Mouse (Mus musculus): Measurements from ENCODE around the gene Rplp2. TPM values are rescaled to one million over a fixed set of nuclear protein-coding genes. Genes with fewer than 3 reads are reported as not detected.

The Rplp2 gene
- polyA plus RNA-seq, 1 experiment from 2014 or later: 787 TPM

DNA sequence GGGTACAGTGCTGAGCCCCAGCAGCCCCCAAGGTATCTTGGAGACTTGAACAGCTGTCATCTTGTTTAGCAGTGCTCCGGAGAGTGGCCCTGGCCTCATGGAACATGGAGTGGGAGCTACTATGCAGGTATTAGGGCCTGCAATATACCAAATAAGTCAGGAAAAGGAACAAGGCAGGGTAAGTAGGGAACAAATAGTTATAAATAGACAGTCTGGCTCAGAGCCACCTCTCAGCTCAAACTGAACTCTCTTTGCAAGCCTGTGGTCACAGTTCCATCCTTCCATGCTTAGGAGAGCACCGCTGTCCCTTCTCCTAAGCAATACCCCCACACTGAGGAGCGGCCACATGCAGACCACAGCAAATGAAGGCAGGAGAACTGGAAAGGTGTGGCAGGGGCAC, 50.4 kb downstream of the Rplp2 start:
- Histone ChIP-seq H3K27ac (no peak overlapping the region), H3K4me2 (replicated peaks) (no peak overlapping the region), H3K9me3 (no peaks in the 10 kb centered on the region), H3K4me1 (replicated peaks) (no peaks in the 10 kb centered on the region), H3K9ac (replicated peaks) (no peak overlapping the region), H3K36me3 (peaks cover 64% of the 10 kb centered on the region), H3K27me3 (no peaks in the 10 kb centered on the region), H3K4me3 (replicated peaks) (no peak overlapping the region)
- 90% methylated on average over 3 of the region's 3 CpGs for WGBS
- ATAC-seq: no peak

Other genes starting within 250 kb of the Rplp2 start
- 1.8 and 2.1 TPM in 2 replicates for gene Lmntd2, start 233.3 kb upstream of the Rplp2 start, polyA plus RNA-seq (2015; fragmentation: Nextera tagmentation; extraction: Ambion mirVana)
- 30.9 and 34.2 TPM in 2 replicates for gene Rassf7, start 231.5 kb upstream of the Rplp2 start, polyA plus RNA-seq (2015; fragmentation: Nextera tagmentation; extraction: Ambion mirVana)
- 86.9 and 95.0 TPM in 2 replicates for gene Phrf1, start 218.6 kb upstream of the Rplp2 start, polyA plus RNA-seq (2015; fragmentation: Nextera tagmentation; extraction: Ambion mirVana)
- gene Irf7, start 180.9 kb upstream of the Rplp2 start, polyA plus RNA-seq (2015; fragmentation: Nextera tagmentation; extraction: Ambion mirVana): 0.98 and 1.4 TPM in 2 replicates
- not detected in 2 replicates for gene Cdhr5, start 170.6 kb upstream of the Rplp2 start, polyA plus RNA-seq (2015; fragmentation: Nextera tagmentation; extraction: Ambion mirVana)
- gene Sct, start 168.2 kb upstream of the Rplp2 start, polyA plus RNA-seq (2015; fragmentation: Nextera tagmentation; extraction: Ambion mirVana): 1.0 TPM in 2 replicates
- gene Drd4, start 155.4 kb upstream of the Rplp2 start, polyA plus RNA-seq (2015; fragmentation: Nextera tagmentation; extraction: Ambion mirVana): 0.43 and 0.68 TPM in 2 replicates
- 140 and 148 TPM in 2 replicates for gene Deaf1, start 119.7 kb upstream of the Rplp2 start, polyA plus RNA-seq (2015; fragmentation: Nextera tagmentation; extraction: Ambion mirVana)
- 76.6 and 77.3 TPM in 2 replicates for gene Tmem80, start 119.6 kb upstream of the Rplp2 start, polyA plus RNA-seq (2015; fragmentation: Nextera tagmentation; extraction: Ambion mirVana)
- 0.23 and 0.31 TPM in 2 replicates for gene Eps8l2, start 108.5 kb upstream of the Rplp2 start, polyA plus RNA-seq (2015; fragmentation: Nextera tagmentation; extraction: Ambion mirVana)
- 337 and 346 TPM in 2 replicates for gene Taldo1, start 55.2 kb upstream of the Rplp2 start, polyA plus RNA-seq (2015; fragmentation: Nextera tagmentation; extraction: Ambion mirVana)
- gene Gatd1, start 33.2 kb upstream of the Rplp2 start, polyA plus RNA-seq (2015; fragmentation: Nextera tagmentation; extraction: Ambion mirVana): 55.1 and 63.8 TPM in 2 replicates
- 43.6 and 44.0 TPM in 2 replicates for gene Cend1, start 17.9 kb upstream of the Rplp2 start, polyA plus RNA-seq (2015; fragmentation: Nextera tagmentation; extraction: Ambion mirVana)
- 71.3 and 72.1 TPM in 2 replicates for gene Slc25a22, start 9.5 kb upstream of the Rplp2 start, polyA plus RNA-seq (2015; fragmentation: Nextera tagmentation; extraction: Ambion mirVana)
- 6.3 and 7.1 TPM in 2 replicates for gene Pidd1, start 3.3 kb upstream of the Rplp2 start, polyA plus RNA-seq (2015; fragmentation: Nextera tagmentation; extraction: Ambion mirVana)
- gene Pnpla2, start 7.8 kb downstream of the Rplp2 start, polyA plus RNA-seq (2015; fragmentation: Nextera tagmentation; extraction: Ambion mirVana): 16.2 and 19.2 TPM in 2 replicates
- 6.8 TPM in 2 replicates for gene Cracr2b, start 13.7 kb downstream of the Rplp2 start, polyA plus RNA-seq (2015; fragmentation: Nextera tagmentation; extraction: Ambion mirVana)
- gene Cd151, start 20.0 kb downstream of the Rplp2 start, polyA plus RNA-seq (2015; fragmentation: Nextera tagmentation; extraction: Ambion mirVana): 15.4 and 19.9 TPM in 2 replicates
- gene Polr2l, start 27.8 kb downstream of the Rplp2 start, polyA plus RNA-seq (2015; fragmentation: Nextera tagmentation; extraction: Ambion mirVana): 88.2 and 91.1 TPM in 2 replicates
- gene Tspan4, start 27.9 kb downstream of the Rplp2 start, polyA plus RNA-seq (2015; fragmentation: Nextera tagmentation; extraction: Ambion mirVana): 22.5 and 23.6 TPM in 2 replicates
- gene Chid1, start 92.5 kb downstream of the Rplp2 start, polyA plus RNA-seq (2015; fragmentation: Nextera tagmentation; extraction: Ambion mirVana): 31.7 and 35.5 TPM in 2 replicates
- 103 and 107 TPM in 2 replicates for gene Ap2a2, start 114.8 kb downstream of the Rplp2 start, polyA plus RNA-seq (2015; fragmentation: Nextera tagmentation; extraction: Ambion mirVana)
- gene Muc6, start 207.9 kb downstream of the Rplp2 start, polyA plus RNA-seq (2015; fragmentation: Nextera tagmentation; extraction: Ambion mirVana): 0.26 and 0.27 TPM in 2 replicates
- gene Muc2, start 243.0 kb downstream of the Rplp2 start, polyA plus RNA-seq (2015; fragmentation: Nextera tagmentation; extraction: Ambion mirVana): 0.09 and 0.27 TPM in 2 replicates

Data from midbrain, embryonic 13.5 days (tissue).